Mouse (Mus musculus) G1E (cell line): ENCODE results near the gene Zfp637.

ENCODE experiments used
- CTCF ChIP-seq: IDR thresholded peaks from 2 replicates; pipeline ENCODE4 v1.5.1; 2012; ENCODE audit warnings: low read depth, low read length, inconsistent platforms, mixed read lengths
- GATA1 ChIP-seq: IDR thresholded peaks from 2 replicates; pipeline ENCODE4 v1.6.1; 2012; ENCODE audit warnings: borderline replicate concordance, low read length, inconsistent platforms, mixed read lengths
- TAL1 ChIP-seq: conservative IDR thresholded peaks from 2 replicates; pipeline ENCODE4 v1.6.1; 2012; ENCODE audit warnings: low read depth, low read length, inconsistent platforms, mixed read lengths

GRCm38 (mm10) chr6:117885943-117886342 lies 45.0 kb downstream of the Zfp637 start:
- no peak for TF ChIP-seq CTCF
- no peak for TF ChIP-seq GATA1
- no peak for TF ChIP-seq TAL1
